Mouse (Mus musculus): ENCODE data around the gene Plch1.

Plch1 gene

GRCm38 (mm10) chr3:63852828-63853227 is 46.4 kb downstream of the Plch1 start:
- no peak for DNase-seq (ENCODE audit: low read depth)

DNA sequence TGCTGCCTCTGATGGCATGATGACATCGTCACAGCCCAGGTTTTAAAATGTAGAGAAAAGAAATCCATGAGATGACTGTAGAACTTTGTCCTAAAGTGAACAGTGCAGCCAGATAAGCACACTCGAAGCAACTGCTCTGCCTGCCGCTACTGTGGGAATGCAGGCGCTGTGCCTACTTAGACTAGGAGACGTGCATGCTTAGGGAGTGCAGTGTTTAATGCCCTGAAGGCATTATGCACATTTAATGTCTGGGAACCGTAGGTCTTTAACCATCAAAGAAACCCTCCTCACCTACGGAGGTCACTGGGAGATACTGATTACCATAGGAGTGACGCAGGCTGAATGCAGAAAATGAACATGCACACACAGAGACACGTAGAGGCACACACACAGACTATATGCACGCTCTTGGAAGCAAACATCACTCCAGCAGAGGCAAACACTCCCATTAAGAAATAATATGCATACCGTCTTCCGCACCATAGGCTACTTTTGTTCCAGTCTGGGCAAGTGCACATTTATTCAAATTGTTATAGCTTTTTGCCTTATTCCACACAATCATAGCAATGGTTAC is 48.1 kb downstream of the Plch1 start:
- DNase-seq (ENCODE audit: low read depth) = no peak

DNA sequence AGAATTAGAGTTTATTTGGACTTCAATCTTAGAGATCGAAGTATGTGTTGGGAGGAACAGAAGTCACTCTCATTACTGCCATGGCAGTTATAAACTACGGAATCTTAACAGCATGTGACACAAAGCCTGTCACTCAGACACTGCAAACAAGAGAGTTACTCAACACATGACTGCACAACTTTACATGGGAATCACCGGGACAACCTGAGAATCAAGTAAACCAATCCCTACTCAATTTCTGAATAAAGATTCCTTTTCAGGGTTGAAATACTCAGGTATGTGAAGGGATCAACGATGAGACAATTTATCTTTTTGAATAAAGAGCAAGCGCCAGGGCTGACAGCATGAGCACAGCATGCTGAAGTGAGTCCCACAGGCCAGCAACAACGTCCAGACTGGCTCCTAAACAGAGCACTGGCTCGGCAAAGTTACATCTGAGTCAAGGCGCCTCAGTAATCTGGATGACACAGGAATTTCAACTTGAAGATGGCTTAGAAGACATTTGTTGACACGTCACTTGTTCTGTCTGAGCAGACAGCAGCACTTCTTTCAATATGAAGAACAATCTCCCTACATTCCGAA is 49.4 kb downstream of the Plch1 start:
- no peak for DNase-seq (ENCODE audit: low read depth)

GRCm38 (mm10) chr3:63844141-63844540 is 55.1 kb downstream of the Plch1 start:
- no peak for DNase-seq (ENCODE audit: low read depth)

- DNase-seq (ENCODE audit: low read depth) = no peak
These were observed 56.8 kb downstream of the Plch1 start for GRCm38 (mm10) chr3:63842436-63842835.

GRCm38 (mm10) chr3:63837750-63838149 is 61.5 kb downstream of the Plch1 start:
- DNase-seq (ENCODE audit: low read depth) = no peak

DNA sequence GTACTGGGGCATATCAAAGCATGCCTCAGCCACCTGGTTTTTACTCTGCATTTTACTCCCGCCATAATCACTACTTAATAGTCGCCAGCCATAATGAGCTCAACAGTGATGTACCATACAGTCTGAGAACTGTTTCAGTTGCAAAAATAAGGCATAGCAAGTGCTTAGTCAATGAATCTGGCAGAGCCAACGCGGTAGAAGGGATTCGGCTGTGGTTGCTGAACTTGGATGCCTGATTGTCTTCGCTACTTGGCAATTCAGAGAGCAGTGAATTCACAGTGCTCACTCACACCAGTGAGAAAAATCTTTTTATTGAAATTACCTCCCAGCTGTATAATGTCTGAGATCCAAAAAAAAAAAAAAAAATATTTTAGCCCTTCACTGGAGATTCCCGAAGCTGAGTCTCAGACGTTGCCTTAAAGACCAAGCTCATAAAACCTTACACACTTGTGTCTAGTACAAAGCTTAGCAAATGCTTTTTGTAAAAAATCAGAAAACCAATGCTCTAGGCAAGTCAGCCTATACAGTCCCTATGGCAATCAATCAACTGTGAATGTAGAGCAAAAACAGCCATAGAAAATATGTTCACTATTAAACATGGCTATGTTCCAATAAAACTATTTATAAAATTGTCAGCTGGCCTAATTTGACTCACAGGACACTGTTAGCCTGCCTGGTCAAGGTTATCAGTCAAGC is 62.2 kb downstream of the Plch1 start:
- DNase-seq (ENCODE audit: low read depth) = no peak

DNA sequence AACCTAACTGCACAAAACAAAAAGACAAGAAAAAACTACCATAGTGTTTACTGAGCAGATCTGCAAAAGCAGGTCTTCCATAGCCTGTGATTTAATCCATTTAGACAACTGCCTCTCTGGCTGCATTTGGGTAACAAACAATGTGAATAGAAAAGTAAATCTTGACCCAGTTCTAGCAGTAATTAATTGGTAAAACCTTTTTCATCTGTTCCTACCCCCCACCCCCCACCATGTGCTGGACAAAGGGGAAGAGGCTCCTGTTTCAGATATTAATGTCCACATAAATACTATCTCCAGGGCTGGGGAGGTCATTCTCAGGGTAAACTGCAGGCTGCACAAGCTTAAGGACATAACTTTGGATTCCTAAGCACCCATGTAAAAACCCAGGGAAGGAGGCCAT is 63.5 kb downstream of the Plch1 start:
- no peak for DNase-seq (ENCODE audit: low read depth)

DNA sequence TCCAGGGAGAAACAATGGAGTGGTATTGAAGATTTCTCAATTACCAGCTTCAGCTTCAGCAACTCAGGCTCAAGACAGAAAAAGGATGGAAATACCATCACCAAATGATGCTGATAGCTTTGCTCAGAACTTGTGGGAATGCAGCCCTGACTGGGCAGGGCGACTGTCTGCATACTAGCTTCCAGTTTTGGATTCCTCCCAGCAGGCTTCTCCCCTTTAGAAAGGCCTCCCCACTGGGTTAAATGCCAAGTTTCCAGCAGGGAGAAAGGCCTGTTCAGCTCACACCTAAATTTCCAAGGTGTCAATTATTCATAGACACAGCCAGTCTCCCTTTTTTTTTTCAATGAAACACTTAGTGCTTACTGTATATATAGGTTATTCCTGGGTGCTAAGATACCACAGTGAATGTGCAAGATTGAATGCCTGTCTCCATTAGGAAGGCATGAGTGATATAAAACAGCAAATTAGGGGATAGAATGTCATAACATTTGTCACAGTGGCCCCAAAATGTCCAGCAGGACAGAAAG is 75.3 kb downstream of the Plch1 start:
- DNase-seq (ENCODE audit: low read depth) = no peak

DNA sequence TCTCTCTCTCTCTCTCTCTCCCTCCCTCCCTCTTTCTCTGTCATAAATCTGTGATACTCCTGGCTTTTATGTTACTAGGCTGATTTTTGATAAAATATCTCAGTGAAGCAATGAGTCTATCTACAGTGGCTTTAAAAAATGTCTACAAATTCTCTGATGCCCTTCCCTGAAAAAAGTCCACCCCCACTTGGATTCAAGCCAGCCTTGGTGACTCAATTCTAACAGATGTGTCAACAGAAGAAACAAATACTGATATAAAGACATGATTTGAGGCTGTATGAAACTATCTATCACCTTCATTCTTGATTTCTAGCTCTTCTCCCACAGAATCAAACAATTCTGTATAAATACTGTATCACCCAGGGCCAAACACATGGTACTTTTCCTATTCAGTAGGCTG is 76.6 kb downstream of the Plch1 start:
- DNase-seq (ENCODE audit: low read depth) = no peak

- no peak for DNase-seq (ENCODE audit: low read depth)
These were observed 84.1 kb downstream of the Plch1 start for GRCm38 (mm10) chr3:63815131-63815530.

GRCm38 (mm10) chr3:63814203-63814602 is 85.1 kb downstream of the Plch1 start:
- no peak for DNase-seq (ENCODE audit: low read depth)

- DNase-seq (ENCODE audit: low read depth) = no peak
These were observed 92.4 kb downstream of the Plch1 start for GRCm38 (mm10) chr3:63806906-63807305.

DNA sequence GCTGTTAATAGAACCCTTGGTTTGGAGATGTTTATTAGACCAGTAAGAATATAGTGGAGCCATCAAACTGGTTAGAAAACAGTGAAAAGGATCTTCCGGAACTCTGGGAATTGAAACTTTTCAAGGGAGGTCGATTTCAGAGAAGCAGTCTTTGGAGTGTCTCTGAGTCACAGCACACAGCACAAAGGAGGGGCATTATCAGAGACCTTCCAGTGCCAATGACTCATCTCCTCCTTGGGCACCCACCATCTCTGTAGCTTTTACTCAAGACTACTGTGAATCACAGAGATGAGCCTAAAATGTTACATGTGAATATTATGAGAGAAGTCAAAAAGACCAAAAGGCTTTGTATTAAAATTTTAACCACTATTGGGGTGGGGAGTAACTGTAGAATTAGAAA is 93.8 kb downstream of the Plch1 start:
- no peak for DNase-seq (ENCODE audit: low read depth)

- DNase-seq (ENCODE audit: low read depth) = no peak
These were observed 98.6 kb downstream of the Plch1 start for GRCm38 (mm10) chr3:63800685-63801084.

DNA sequence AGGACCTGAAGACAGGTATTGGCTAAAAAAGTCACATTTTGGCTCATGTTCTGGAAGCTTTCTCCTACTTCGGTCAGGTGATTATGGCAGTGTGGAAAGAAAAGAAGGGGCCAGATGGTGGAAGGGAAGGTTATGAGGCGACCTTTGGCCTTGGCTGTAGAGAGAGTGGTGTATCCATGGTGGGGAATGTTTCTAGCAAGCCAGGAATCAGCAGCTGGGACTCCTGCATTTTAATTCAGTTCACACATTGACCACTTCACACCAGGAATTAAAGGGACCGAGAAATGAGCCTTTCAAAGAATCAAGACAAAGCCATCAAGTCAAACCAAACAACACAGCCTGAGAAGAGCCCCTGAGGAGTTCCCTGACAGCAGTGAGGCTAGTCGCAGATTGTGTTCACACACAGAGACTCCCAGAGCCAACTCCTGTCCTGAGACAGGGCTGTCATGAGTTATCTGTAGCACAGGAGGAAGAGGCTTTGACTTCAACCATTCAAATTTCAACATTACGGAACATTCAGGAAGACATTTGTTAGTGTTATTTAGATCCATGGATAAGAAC is 112.4 kb downstream of the Plch1 start:
- no peak for DNase-seq (ENCODE audit: low read depth)

DNA sequence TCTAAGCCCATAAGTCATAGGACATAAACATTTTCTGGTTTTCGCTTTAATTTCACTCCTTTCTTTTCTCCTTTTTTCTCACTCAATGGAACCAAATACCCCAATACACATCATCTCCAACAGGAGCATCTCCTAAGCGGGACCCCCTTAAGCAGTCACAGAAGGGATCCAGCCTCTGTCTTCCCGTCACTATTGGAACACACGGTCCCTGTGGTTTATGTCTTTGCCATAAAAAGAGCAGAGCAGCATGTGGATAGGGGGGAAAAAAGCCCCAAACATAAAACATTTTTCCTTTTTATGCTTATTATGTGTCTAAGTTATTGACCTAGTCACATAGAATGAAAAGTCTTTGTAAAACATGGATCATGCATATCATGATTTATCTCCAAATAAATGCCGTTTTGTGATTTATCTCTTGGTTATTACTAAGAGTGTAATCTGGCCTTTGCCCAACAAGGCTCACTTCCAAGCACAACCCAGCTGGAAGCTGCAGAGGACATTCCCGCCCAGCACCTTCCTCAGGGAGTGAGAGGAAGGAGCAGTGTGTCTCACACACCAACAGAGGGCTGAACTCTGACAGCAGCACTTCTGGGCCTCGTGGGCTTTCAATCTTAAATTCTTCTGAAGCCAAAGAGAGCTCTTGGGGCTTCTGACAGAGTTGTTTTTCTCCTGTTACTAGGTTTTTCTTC is 126.5 kb downstream of the Plch1 start:
- no peak for DNase-seq (ENCODE audit: low read depth)

GRCm38 (mm10) chr3:63760821-63761220 is 138.5 kb downstream of the Plch1 start:
- DNase-seq (ENCODE audit: low read depth) = no peak

DNA sequence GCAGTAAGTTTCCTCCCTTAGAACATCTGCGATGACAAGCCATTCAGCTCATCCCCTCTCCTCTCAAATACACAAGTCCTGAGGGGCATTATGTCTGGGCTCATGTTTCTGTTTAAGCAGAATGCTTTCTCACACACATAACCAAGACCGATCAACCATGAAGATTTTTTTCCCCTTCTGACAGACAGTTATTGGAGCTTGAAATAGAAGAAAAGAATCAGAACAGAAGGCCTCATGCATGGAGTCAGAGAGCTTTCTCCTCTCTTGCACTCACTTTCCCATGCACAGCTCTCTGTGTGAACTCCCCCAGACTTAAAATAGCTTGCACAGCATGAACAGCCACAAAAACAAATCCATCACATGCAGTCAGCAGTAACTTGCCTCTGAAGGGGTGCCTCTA is 159.2 kb downstream of the Plch1 start:
- no peak for DNase-seq (ENCODE audit: low read depth)

- DNase-seq (ENCODE audit: low read depth) = no peak
These were observed 170.9 kb downstream of the Plch1 start for GRCm38 (mm10) chr3:63728325-63728724.

GRCm38 (mm10) chr3:63726667-63727342 is 172.5 kb downstream of the Plch1 start:
- DNase-seq (ENCODE audit: low read depth) = no peak

GRCm38 (mm10) chr3:63693694-63694093 is 205.6 kb downstream of the Plch1 start:
- no peak for DNase-seq (ENCODE audit: low read depth)

All from c-Kit-positive CD71-positive TER-119-negative erythroid progenitor cells, embryonic 14.5 days (primary cell).